Mouse (Mus musculus) layer of hippocampus, adult 8-10 months (tissue): ENCODE data around the gene Col23a1. TPM values are rescaled to one million over a fixed set of nuclear protein-coding genes. Genes with fewer than 3 reads are reported as not detected.
A peak's percentile ranks its signal among the peaks of the same experiment; 100 is the strongest.
"Not testable (repeated sequence)": the region's sequence is repeated elsewhere in the genome, so short reads cannot be mapped to it uniquely, and the experiment has no call there.

Source experiments
- DNase-seq, 2 experiments: peaks; one replicate each; pipeline ENCODE4 v3.0.0; 2022; ENCODE audit warnings: low spot score in 2 of 2
- total RNA-seq, 4 experiments: library from RNA; stranded (reverse); gene quantifications; 2 replicates each; pipeline ENCODE4 v1.2.4; 2022

Col23a1 gene
- total RNA-seq, 4 experiments from 2014 or later: 8.4 to 11.8 (median 9.5) TPM

- DNase-seq: no peak
These were observed 296.7 kb downstream of the Col23a1 start for GRCm38 (mm10) chr11:51586411-51586810.

- no peak for DNase-seq
These were observed 297.3 kb downstream of the Col23a1 start for GRCm38 (mm10) chr11:51587059-51587458.

GRCm38 (mm10) chr11:51588833-51589232, 299.1 kb downstream of the Col23a1 start:
- DNase-seq: no peak

- DNase-seq: no peak
These were observed 300.3 kb downstream of the Col23a1 start for GRCm38 (mm10) chr11:51590002-51590401.

- DNase-seq: no peak
These were observed 301.4 kb downstream of the Col23a1 start for GRCm38 (mm10) chr11:51591168-51591567.

GRCm38 (mm10) chr11:51591915-51592314, 302.2 kb downstream of the Col23a1 start:
- DNase-seq: no peak

- DNase-seq: no peak
These were observed 303.6 kb downstream of the Col23a1 start for GRCm38 (mm10) chr11:51593368-51593767.

GRCm38 (mm10) chr11:51593849-51594248, 304.1 kb downstream of the Col23a1 start:
- DNase-seq: no peak

- no peak for DNase-seq
These were observed 305.1 kb downstream of the Col23a1 start for GRCm38 (mm10) chr11:51594715-51595350.

- DNase-seq: no peak
These were observed 305.9 kb downstream of the Col23a1 start for GRCm38 (mm10) chr11:51595459-51596083.

- DNase-seq: no peak
These were observed 307.8 kb downstream of the Col23a1 start for GRCm38 (mm10) chr11:51597553-51597952.

GRCm38 (mm10) chr11:51602253-51602652, 312.5 kb downstream of the Col23a1 start:
- DNase-seq: no peak

GRCm38 (mm10) chr11:51605602-51606446, 316.1 kb downstream of the Col23a1 start:
- DNase-seq: peak; percentile 58 to 78

GRCm38 (mm10) chr11:51606447-51607095, 316.9 kb downstream of the Col23a1 start, which contains the start of gene Hnrnpab:
Hnrnpab (minus strand) TSS chr11:51606847.
- DNase-seq: peak; percentile 97 to 99

GRCm38 (mm10) chr11:51607096-51607738, 317.5 kb downstream of the Col23a1 start:
- DNase-seq: no peak

GRCm38 (mm10) chr11:51609266-51609909, 319.7 kb downstream of the Col23a1 start:
- no peak for DNase-seq

GRCm38 (mm10) chr11:51609940-51610339, 320.2 kb downstream of the Col23a1 start:
- DNase-seq: not testable (repeated sequence)

- no peak for DNase-seq
These were observed 324.5 kb downstream of the Col23a1 start for GRCm38 (mm10) chr11:51614256-51614655.

GRCm38 (mm10) chr11:51615129-51615528, 325.4 kb downstream of the Col23a1 start:
- DNase-seq: no peak

- DNase-seq: no peak
These were observed 325.9 kb downstream of the Col23a1 start for GRCm38 (mm10) chr11:51615601-51616000.
